Mouse (Mus musculus) limb, embryonic 11.5 days (tissue): ENCODE measurements at regions not wholly inside any gene's neighbourhood (a gene's known extent, or its start where the extent isn't known, plus 50 kb on each side); places are given as distances from the start of the nearest gene placed in this dataset.

Source experiments
- ATAC-seq: fragments of 200-750 bp; cut with Nextera tagmentation; 2 replicates; pipeline ENCODE4 v1.8.0; 2017; ENCODE audit warnings: low read depth; ENCODE audit not compliant: insufficient number of reproducible peaks, low FRiP score, low TSS enrichment
- DNase-seq: peaks from one replicate; pipeline ENCODE4 v3.0.0-alpha.2; 2015; ENCODE audit warnings: low spot score
- H3K27ac ChIP-seq: fragments of 300-500 bp; sonication (generic); replicated peaks from 2 replicates; pipeline ENCODE4 v1.5.1; 2014; ENCODE audit warnings: low read depth, mild to moderate bottlenecking, low read length
- H3K27me3 ChIP-seq: fragments of 300-500 bp; sonication (generic); 2 replicates; pipeline ENCODE4 v1.6.1; 2014; ENCODE audit warnings: mild to moderate bottlenecking, low read length, mixed read lengths; ENCODE audit not compliant: control insufficient read depth, insufficient read depth
- H3K36me3 ChIP-seq: fragments of 300-500 bp; sonication (generic); 2 replicates; pipeline ENCODE4 v1.6.1; 2014; ENCODE audit warnings: mild to moderate bottlenecking, low read length, moderate library complexity, mixed read lengths; ENCODE audit not compliant: control insufficient read depth, insufficient read depth
- H3K4me1 ChIP-seq: fragments of 300-500 bp; sonication (generic); 2 replicates; pipeline ENCODE4 v1.6.1; 2014; ENCODE audit warnings: low read length, mixed read lengths; ENCODE audit not compliant: control insufficient read depth, insufficient read depth
- H3K4me2 ChIP-seq: fragments of 300-500 bp; sonication (generic); 2 replicates; pipeline ENCODE4 v1.6.1; 2014; ENCODE audit warnings: low read depth, mild to moderate bottlenecking, moderate library complexity; ENCODE audit not compliant: severe bottlenecking
- H3K4me3 ChIP-seq: fragments of 300-500 bp; sonication (generic); 2 replicates; pipeline ENCODE4 v1.5.1; 2014; ENCODE audit warnings: low read depth, low read length
- H3K9ac ChIP-seq: fragments of 300-500 bp; sonication (generic); 2 replicates; pipeline ENCODE4 v1.6.1; 2014; ENCODE audit warnings: mild to moderate bottlenecking, low read length
- H3K9me3 ChIP-seq: fragments of 300-500 bp; sonication (generic); 2 replicates; pipeline ENCODE4 v1.6.1; 2016; ENCODE audit warnings: low read length; ENCODE audit not compliant: control insufficient read depth
- WGBS: fragments of 180-500 bp; shearing (Covaris S2); extraction: QIAGEN DNeasy Blood & Tissue Kit; methylation state at CpG from one replicate; pipeline ENCODE4 v1.1.7; 2014; 5-methylcytosine and 5-hydroxymethylcytosine counted together

- WGBS = 10% methylated on average over 11 of the region's 11 CpGs
- DNase-seq (no peak), ATAC-seq (no peak)
- H3K4me1 ChIP-seq = peaks cover 8% of the 10 kb centered on the region
- no peak overlapping the region for H3K9ac ChIP-seq
- H3K4me2 ChIP-seq = no peak overlapping the region
- H3K4me3 ChIP-seq = no peak overlapping the region
- peaks cover 3% of the 10 kb centered on the region; the same call in 1 of the 2 replicates for H3K27me3 ChIP-seq
- H3K9me3 ChIP-seq = no peaks in the 10 kb centered on the region
- H3K27ac ChIP-seq = no peak overlapping the region
- H3K36me3 ChIP-seq = no peaks in the 10 kb centered on the region
These were observed 259.5 kb upstream of the Tbx3 start for GRCm38 (mm10) chr5:119410966-119411365.

- peaks cover 8% of the 10 kb centered on the region for H3K4me1 ChIP-seq
- no peak overlapping the region for H3K4me3 ChIP-seq
- no peak for DNase-seq
- no peaks in the 10 kb centered on the region for H3K9me3 ChIP-seq
- no peak overlapping the region for H3K27ac ChIP-seq
- H3K36me3 ChIP-seq = no peaks in the 10 kb centered on the region
- H3K27me3 ChIP-seq = no peaks in the 10 kb centered on the region
- no peak overlapping the region for H3K4me2 ChIP-seq
- ATAC-seq = no peak
- WGBS = 23% methylated on average over 11 of the region's 11 CpGs
- H3K9ac ChIP-seq = no peak overlapping the region
These were observed 254.6 kb upstream of the Tbx3 start for GRCm38 (mm10) chr5:119415835-119416234.

- ATAC-seq = no peak
These were observed 252.0 kb upstream of the Tbx3 start for GRCm38 (mm10) chr5:119418486-119418885.

GRCm38 (mm10) chr5:119427511-119428019 is 242.9 kb upstream of the Tbx3 start:
- Histone ChIP-seq H3K36me3 (no peaks in the 10 kb centered on the region), H3K9me3 (no peaks in the 10 kb centered on the region), H3K9ac (no peak overlapping the region), H3K4me3 (no peak overlapping the region), H3K27me3 (0 out of 2 replicates have a peak, but pooled peaks cover 5% of the 10 kb centered on the region), H3K4me1 (no peaks in the 10 kb centered on the region), H3K27ac (no peak overlapping the region), H3K4me2 (no peak overlapping the region)
- ATAC-seq (no peak), DNase-seq (no peak)
- 72% methylated on average over 12 of the region's 12 CpGs for WGBS

More at GRCm38 (mm10) chr5:119418486-119418885, 252.0 kb upstream of the Tbx3 start:
- H3K9me3 ChIP-seq = no peaks in the 10 kb centered on the region
- H3K4me3 ChIP-seq = no peak overlapping the region
- peaks cover 8% of the 10 kb centered on the region for H3K4me1 ChIP-seq
- H3K36me3 ChIP-seq = no peaks in the 10 kb centered on the region
- no peaks in the 10 kb centered on the region for H3K27me3 ChIP-seq
- H3K9ac ChIP-seq = no peak overlapping the region
- no peak overlapping the region for H3K4me2 ChIP-seq
- WGBS = 43% methylated on average over 5 of the region's 5 CpGs
- no peak for DNase-seq
- H3K27ac ChIP-seq = no peak overlapping the region

GRCm38 (mm10) chr5:119431271-119431756 is 239.2 kb upstream of the Tbx3 start:
- ATAC-seq = no peak
- H3K9ac ChIP-seq = no peak overlapping the region
- 0 out of 2 replicates have a peak, but pooled peaks cover 2% of the 10 kb centered on the region for H3K27me3 ChIP-seq

GRCm38 (mm10) chr5:119434572-119434971 is 235.9 kb upstream of the Tbx3 start:
- Histone ChIP-seq H3K4me3 (no peak overlapping the region), H3K27ac (no peak overlapping the region), H3K9me3 (no peaks in the 10 kb centered on the region), H3K36me3 (no peaks in the 10 kb centered on the region), H3K4me1 (no peaks in the 10 kb centered on the region), H3K4me2 (no peak overlapping the region), H3K27me3 (no peaks in the 10 kb centered on the region), H3K9ac (no peak overlapping the region)
- ATAC-seq (no peak), DNase-seq (no peak)
- 51% methylated on average over 7 of the region's 7 CpGs for WGBS

More at GRCm38 (mm10) chr5:119431271-119431756, 239.2 kb upstream of the Tbx3 start:
- no peaks in the 10 kb centered on the region for H3K9me3 ChIP-seq
- DNase-seq = no peak
- no peaks in the 10 kb centered on the region for H3K36me3 ChIP-seq
- H3K4me1 ChIP-seq = no peaks in the 10 kb centered on the region
- WGBS = 94% methylated on average over 9 of the region's 9 CpGs
- no peak overlapping the region for H3K4me2 ChIP-seq
- no peak overlapping the region for H3K27ac ChIP-seq
- H3K4me3 ChIP-seq = no peak overlapping the region

GRCm38 (mm10) chr5:119448494-119448893 is 222.0 kb upstream of the Tbx3 start:
- Histone ChIP-seq H3K4me1 (no peaks in the 10 kb centered on the region), H3K9me3 (no peaks in the 10 kb centered on the region), H3K4me3 (no peak overlapping the region), H3K4me2 (no peak overlapping the region), H3K9ac (no peak overlapping the region), H3K27me3 (no peaks in the 10 kb centered on the region; the same call in 1 of the 2 replicates), H3K36me3 (no peaks in the 10 kb centered on the region), H3K27ac (no peak overlapping the region)
- 90% methylated on average over 4 of the region's 4 CpGs for WGBS
- no peak for ATAC-seq
- DNase-seq = no peak

- no peak for DNase-seq
- no peaks in the 10 kb centered on the region for H3K9me3 ChIP-seq
- no peaks in the 10 kb centered on the region; the same call in 1 of the 2 replicates for H3K27me3 ChIP-seq
- H3K4me2 ChIP-seq = no peak overlapping the region
- no peaks in the 10 kb centered on the region for H3K4me1 ChIP-seq
- 74% methylated on average over 7 of the region's 7 CpGs for WGBS
- no peak overlapping the region for H3K27ac ChIP-seq
- H3K4me3 ChIP-seq = no peak overlapping the region
- ATAC-seq = no peak
- H3K36me3 ChIP-seq = no peaks in the 10 kb centered on the region
- H3K9ac ChIP-seq = no peak overlapping the region
These were observed 221.3 kb upstream of the Tbx3 start for GRCm38 (mm10) chr5:119449166-119449565.

- H3K36me3 ChIP-seq = no peaks in the 10 kb centered on the region
- WGBS = 66% methylated on average over 3 of the region's 3 CpGs
- no peak overlapping the region for H3K27ac ChIP-seq
- ATAC-seq = no peak
- DNase-seq = no peak
- no peak overlapping the region for H3K4me2 ChIP-seq
- no peaks in the 10 kb centered on the region for H3K4me1 ChIP-seq
- no peak overlapping the region for H3K9ac ChIP-seq
- no peak overlapping the region for H3K4me3 ChIP-seq
- no peaks in the 10 kb centered on the region for H3K9me3 ChIP-seq
- no peaks in the 10 kb centered on the region for H3K27me3 ChIP-seq
These were observed 210.7 kb upstream of the Tbx3 start for GRCm38 (mm10) chr5:119459751-119460150.
